Comparison of ENCODE assay signal across 18 mouse cellular contexts in genomic region chr1:166811341-166812071, GRCm38 (mm10).
DNase-seq lines count a peak whose midpoint lies in the region; ATAC-seq and TF ChIP-seq lines count a peak whose summit lies in the region.
"Had no signal": no experiment of that assay in that cellular context is flagged by ENCODE, and none has a peak within 500 bp of the region (broad histone marks: within the 10 kb centered on the region; RNA-seq: fewer than 3 reads in every experiment).

No protein-coding gene starts in this region.

- WGBS in forebrain, postnatal 0 days, result 87% methylated on average over 9 of the region's 9 CpGs

- no peak overlapping the region for H3K4me2 ChIP-seq in forebrain, postnatal 0 days (ENCODE audit: low read depth)
- H3K4me2 ChIP-seq: forebrain, embryonic 12.5 days; heart, embryonic 13.5 days; hindbrain, embryonic 13.5 days; limb, embryonic 12.5 days had no signal

- no peaks in the 10 kb centered on the region for H3K9me3 ChIP-seq in megakaryocyte, embryonic 14.5 days
- no peaks in the 10 kb centered on the region for H3K9me3 ChIP-seq in forebrain, postnatal 0 days (ENCODE audit: low read length)
- H3K9me3 ChIP-seq: forebrain, embryonic 12.5 days; heart, embryonic 13.5 days; hindbrain, embryonic 13.5 days; limb, embryonic 12.5 days had no signal

- TF ChIP-seq CTCF in forebrain, postnatal 0 days (IDR thresholded peaks at IDR 0.05; ENCODE audit: low read depth), result no peak

- DNase-seq in liver, result peak; percentile 62
- no peak for DNase-seq in adrenal gland, postnatal 10 days
- no peak for DNase-seq in forebrain, postnatal 0 days
- DNase-seq in B cell, adult 2 months, result no peak
- DNase-seq: cerebellum, adult 9-11 months; gastrocnemius, adult 2 months; kidney, postnatal 25 days; lung, postnatal 36 days had no signal

- H3K4me3 ChIP-seq in brown adipose tissue, adult 24 weeks (ENCODE audit: insufficient read depth, low read depth, low read length), result no peak overlapping the region
- peak overlapping the region; percentile 48 for H3K4me3 ChIP-seq in megakaryocyte, embryonic 14.5 days (replicated peaks)
- H3K4me3 ChIP-seq in forebrain, postnatal 0 days (ENCODE audit: low read depth, low read length), result no peak overlapping the region
- H3K4me3 ChIP-seq: forebrain, embryonic 12.5 days; gastrocnemius, adult 2 months; heart, embryonic 13.5 days; hindbrain, embryonic 13.5 days; limb, embryonic 12.5 days had no signal

- ATAC-seq in common myeloid progenitor, adult 5-6 weeks (replicated peaks; ENCODE audit: low read depth, poor library complexity, severe bottlenecking), result peak; percentile 53
- no peak for ATAC-seq in forebrain, postnatal 0 days
- ATAC-seq: intestine, postnatal 0 days; Patski had no signal

- H3K36me3 ChIP-seq in megakaryocyte, embryonic 14.5 days (replicated peaks; ENCODE audit: low read length), result no peaks in the 10 kb centered on the region
- H3K36me3 ChIP-seq in forebrain, postnatal 0 days (ENCODE audit: insufficient read depth), result no peaks in the 10 kb centered on the region
- H3K36me3 ChIP-seq: forebrain, embryonic 12.5 days; heart, embryonic 13.5 days; hindbrain, embryonic 13.5 days; limb, embryonic 12.5 days had no signal

- H3K9ac ChIP-seq in forebrain, postnatal 0 days, result no peak overlapping the region
- H3K9ac ChIP-seq: forebrain, embryonic 12.5 days; heart, embryonic 13.5 days; hindbrain, embryonic 13.5 days; limb, embryonic 12.5 days had no signal

- no peaks in the 10 kb centered on the region for H3K27me3 ChIP-seq in megakaryocyte, embryonic 14.5 days (replicated peaks)
- H3K27me3 ChIP-seq in forebrain, postnatal 0 days (ENCODE audit: insufficient read depth, low read length), result no peaks in the 10 kb centered on the region
- H3K27me3 ChIP-seq: CH12.LX; forebrain, embryonic 12.5 days; heart, embryonic 13.5 days; hindbrain, embryonic 13.5 days; limb, embryonic 12.5 days; Patski had no signal

- H3K4me1 ChIP-seq in brown adipose tissue, adult 24 weeks (ENCODE audit: control insufficient read depth, insufficient read depth, insufficient read length, low read length), result peaks cover 28% of the 10 kb centered on the region
- peaks cover 93% of the 10 kb centered on the region for H3K4me1 ChIP-seq in megakaryocyte, embryonic 14.5 days
- no peaks in the 10 kb centered on the region for H3K4me1 ChIP-seq in forebrain, postnatal 0 days (ENCODE audit: insufficient read depth)

- peak overlapping the region; percentile 15; the same call in 1 of the 2 replicates for H3K27ac ChIP-seq in brown adipose tissue, adult 24 weeks (replicated peaks; ENCODE audit: low read depth, low read length)
- H3K27ac ChIP-seq in forebrain, postnatal 0 days (ENCODE audit: low read depth, low read length), result no peak overlapping the region
- H3K27ac ChIP-seq: forebrain, embryonic 12.5 days; gastrocnemius, adult 2 months; heart, embryonic 13.5 days; hindbrain, embryonic 13.5 days; limb, embryonic 12.5 days had no signal
